ENCODE assay signal across 28 mouse cellular contexts in genomic region chr7:111337053-111337452, GRCm38 (mm10).
"Had no signal": no experiment of that assay in that cellular context is flagged by ENCODE, and none has a peak within 500 bp of the region (broad histone marks: within the 10 kb centered on the region; RNA-seq: fewer than 3 reads in every experiment).

No protein-coding gene starts in this region.

- H3K27ac ChIP-seq: heart, adult 2 months; heart, embryonic 13.5 days; heart, embryonic 15.5 days; hindbrain, embryonic 13.5 days; hindbrain, embryonic 15.5 days; hindbrain, postnatal 0 days; kidney, embryonic 15.5 days; left cerebral cortex, adult 2 months; limb, embryonic 10.5 days; limb, embryonic 12.5 days; liver, embryonic 13.5 days; liver, embryonic 15.5 days had no signal

- DNase-seq: gastrocnemius, postnatal 14 days; gastrocnemius, postnatal 36 days; heart, adult 11 months; heart, adult 2 months; heart, postnatal 14 days; heart, postnatal 36 days; kidney, adult 11 months; kidney, adult 2 months; kidney, adult 9 months; kidney, postnatal 10 days; kidney, postnatal 25 days; kidney, postnatal 4 days; liver; liver, embryonic 13.5 days; liver, postnatal 0 days had no signal

- ATAC-seq: hindbrain, postnatal 0 days; intestine, embryonic 16.5 days; liver, postnatal 0 days had no signal

- H3K4me2 ChIP-seq: heart, embryonic 11.5 days; heart, embryonic 13.5 days; heart, embryonic 15.5 days; hindbrain, embryonic 13.5 days; hindbrain, embryonic 15.5 days; kidney, embryonic 15.5 days; limb, embryonic 12.5 days; liver, embryonic 11.5 days; liver, embryonic 13.5 days; liver, embryonic 15.5 days had no signal

- H3K4me3 ChIP-seq: heart, adult 2 months; heart, embryonic 13.5 days; heart, embryonic 15.5 days; hindbrain, embryonic 13.5 days; hindbrain, embryonic 15.5 days; kidney, embryonic 15.5 days; left cerebral cortex, adult 2 months; limb, embryonic 10.5 days; limb, embryonic 12.5 days; liver, embryonic 13.5 days; liver, embryonic 15.5 days had no signal

- H3K9ac ChIP-seq: heart, embryonic 13.5 days; heart, embryonic 15.5 days; hindbrain, embryonic 13.5 days; hindbrain, embryonic 15.5 days; kidney, embryonic 15.5 days; limb, embryonic 12.5 days; liver, embryonic 13.5 days; liver, embryonic 15.5 days; liver, postnatal 0 days had no signal

- H3K36me3 ChIP-seq: heart, embryonic 13.5 days; heart, embryonic 15.5 days; hindbrain, embryonic 13.5 days; hindbrain, embryonic 15.5 days; kidney, embryonic 15.5 days; limb, embryonic 10.5 days; limb, embryonic 12.5 days; liver, embryonic 13.5 days; liver, embryonic 15.5 days had no signal

- H3K27me3 ChIP-seq: heart, embryonic 13.5 days; heart, embryonic 15.5 days; hindbrain, embryonic 13.5 days; hindbrain, embryonic 15.5 days; kidney, embryonic 15.5 days; limb, embryonic 12.5 days; liver, embryonic 13.5 days; liver, embryonic 15.5 days had no signal

- H3K9me3 ChIP-seq: heart, embryonic 13.5 days; heart, embryonic 15.5 days; hindbrain, embryonic 13.5 days; hindbrain, embryonic 15.5 days; kidney, embryonic 15.5 days; limb, embryonic 10.5 days; limb, embryonic 12.5 days; liver, embryonic 13.5 days; liver, embryonic 15.5 days had no signal

- H3K4me1 ChIP-seq: heart, embryonic 13.5 days; heart, embryonic 15.5 days; hindbrain, embryonic 13.5 days; hindbrain, embryonic 15.5 days; kidney, embryonic 15.5 days; limb, embryonic 10.5 days; limb, embryonic 12.5 days; liver, embryonic 13.5 days; liver, embryonic 15.5 days had no signal
